Mouse (Mus musculus) cerebral cortex, adult 2 months (tissue): Measurements from ENCODE around the gene Fam196b.

Source experiments
- WGBS: fragments of 180-500 bp; shearing (Covaris S2); methylation state at CpG from one replicate; pipeline ENCODE4 v1.1.7; 2018; 5-methylcytosine and 5-hydroxymethylcytosine counted together

The Fam196b gene

DNA sequence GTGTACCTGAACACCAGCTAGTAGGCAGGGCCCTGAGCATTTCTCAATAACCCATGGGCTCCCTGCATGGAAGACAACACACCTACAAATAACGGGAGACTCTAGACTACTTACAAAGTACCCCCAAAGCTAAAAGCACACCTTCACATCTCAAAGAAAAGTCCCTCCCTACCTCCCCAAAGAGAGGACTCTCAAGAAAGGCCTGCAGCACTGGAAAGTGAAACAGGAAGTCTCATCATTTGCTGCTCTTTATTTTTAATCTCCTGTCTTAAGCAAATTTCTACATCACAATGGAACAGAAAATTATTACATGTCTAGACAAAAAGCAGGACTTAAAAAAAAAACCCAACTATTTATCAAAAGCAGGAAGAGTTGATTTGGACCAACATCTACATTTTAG lies 90.7 kb downstream of the Fam196b start:
- 86% methylated on average over 1 of the region's 1 CpGs for WGBS

DNA sequence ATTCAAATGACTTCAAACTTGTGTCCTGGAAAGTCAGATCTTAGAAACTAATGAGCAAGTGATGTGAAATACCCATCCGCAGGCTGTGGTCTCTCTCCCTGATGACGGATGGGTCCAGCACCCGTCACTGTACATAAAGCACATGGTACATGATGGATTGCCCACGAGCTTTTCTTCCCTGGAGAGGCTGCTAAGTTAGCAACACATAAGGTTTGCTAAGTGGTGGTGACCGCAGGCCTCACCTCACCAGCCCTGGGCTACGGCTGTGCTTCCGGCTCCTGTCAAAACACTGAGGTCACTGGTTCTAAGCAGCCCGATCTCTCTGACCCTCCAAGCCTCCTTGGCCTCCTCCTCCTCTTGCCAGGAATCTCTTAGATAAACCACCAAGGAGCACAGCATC lies 91.7 kb downstream of the Fam196b start:
- 92% methylated on average over 8 of the region's 8 CpGs for WGBS

DNA sequence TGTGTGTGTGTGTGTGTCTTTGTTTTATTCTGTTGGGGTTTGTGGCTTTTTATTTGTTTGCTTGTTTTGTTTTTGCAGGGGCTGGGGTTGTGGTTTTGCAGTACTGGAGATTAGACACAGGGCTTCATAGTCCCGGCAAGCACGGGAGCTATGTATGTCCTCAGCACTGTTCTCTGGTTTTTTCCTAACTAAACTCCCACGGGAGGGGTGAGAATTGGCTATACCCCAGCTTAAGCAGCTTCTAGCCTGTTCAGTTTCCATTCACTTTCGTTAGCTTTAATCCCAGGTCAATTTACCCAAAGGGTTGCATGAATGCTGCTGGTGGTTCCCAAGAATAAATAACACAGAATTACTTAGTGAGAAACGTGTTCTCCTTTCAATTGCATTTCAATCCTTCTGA lies 92.2 kb downstream of the Fam196b start:
- WGBS = 37% methylated on average over 5 of the region's 5 CpGs

DNA sequence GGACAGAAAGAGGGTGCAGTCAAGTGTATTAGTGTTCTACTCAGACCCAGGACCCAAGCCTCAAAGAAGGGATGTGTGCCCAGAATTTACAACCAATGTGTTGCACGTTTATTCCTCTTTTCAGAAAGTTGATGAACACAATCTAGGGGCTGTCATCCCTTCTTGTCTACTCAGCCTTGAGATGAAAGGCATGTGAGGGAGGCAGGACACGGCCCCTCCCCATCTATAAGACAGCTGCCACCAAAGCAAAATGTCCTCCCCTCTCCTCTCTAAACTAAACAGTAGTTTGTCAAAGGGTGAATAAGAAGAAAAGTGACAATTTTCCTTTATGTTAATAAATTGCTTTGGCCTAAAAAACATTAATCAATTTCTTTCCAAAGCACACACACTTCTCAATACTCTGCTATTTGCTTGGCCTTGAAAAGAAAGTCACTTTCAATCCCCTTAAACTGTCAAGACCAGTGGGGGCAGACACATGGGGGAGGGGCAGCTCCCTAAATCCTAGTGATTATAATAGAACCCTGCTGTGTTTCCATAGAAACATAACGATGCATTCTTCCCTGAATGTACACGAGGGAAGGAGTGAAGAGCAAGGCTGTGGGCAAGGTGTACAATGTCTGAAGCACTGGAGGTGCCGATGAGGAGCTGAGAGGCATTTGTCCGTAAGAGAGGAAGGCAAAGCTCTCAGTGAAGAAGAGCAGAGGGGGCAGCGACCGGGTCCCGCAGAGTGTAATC lies 101.4 kb downstream of the Fam196b start:
- 44% methylated on average over 9 of the region's 9 CpGs for WGBS

DNA sequence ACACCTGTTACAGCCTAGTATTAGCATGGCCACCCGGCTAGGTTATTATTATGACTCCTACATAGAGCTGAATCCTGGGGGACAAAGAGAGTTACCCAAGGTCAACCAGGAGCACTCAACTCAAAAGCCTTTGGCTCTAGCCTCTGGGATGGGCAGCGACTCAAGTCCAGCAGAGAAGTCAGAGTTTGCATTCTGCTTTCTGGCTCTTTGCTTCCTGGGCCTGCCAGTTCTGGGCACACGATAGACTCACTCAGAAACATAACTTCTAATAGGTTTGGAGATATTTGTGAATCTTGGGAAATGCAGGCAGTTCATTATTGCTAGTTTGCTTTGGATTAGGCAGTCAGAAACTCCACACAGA lies 102.0 kb downstream of the Fam196b start:
- WGBS = 63% methylated on average over 3 of the region's 3 CpGs

DNA sequence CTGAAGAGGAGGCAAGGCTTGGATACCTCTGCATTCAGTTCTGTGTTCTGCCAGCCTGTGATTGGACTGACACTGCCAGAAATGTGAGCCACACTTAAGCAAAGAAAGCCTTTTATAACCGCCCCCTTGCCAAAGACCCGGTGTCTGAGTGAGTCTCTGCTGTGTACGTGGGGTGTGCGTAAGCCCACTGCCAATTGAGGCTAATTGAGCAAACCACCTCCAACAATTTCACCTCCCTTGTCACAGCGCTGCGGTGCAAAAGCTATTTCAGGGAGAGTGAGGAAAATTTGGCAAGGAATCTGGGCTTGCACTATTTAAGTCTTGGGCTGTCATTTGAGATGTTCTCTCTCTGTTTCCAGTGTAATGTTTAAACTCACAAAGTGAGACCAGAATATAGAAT lies 106.4 kb downstream of the Fam196b start:
- 21% methylated on average over 6 of the region's 6 CpGs for WGBS

DNA sequence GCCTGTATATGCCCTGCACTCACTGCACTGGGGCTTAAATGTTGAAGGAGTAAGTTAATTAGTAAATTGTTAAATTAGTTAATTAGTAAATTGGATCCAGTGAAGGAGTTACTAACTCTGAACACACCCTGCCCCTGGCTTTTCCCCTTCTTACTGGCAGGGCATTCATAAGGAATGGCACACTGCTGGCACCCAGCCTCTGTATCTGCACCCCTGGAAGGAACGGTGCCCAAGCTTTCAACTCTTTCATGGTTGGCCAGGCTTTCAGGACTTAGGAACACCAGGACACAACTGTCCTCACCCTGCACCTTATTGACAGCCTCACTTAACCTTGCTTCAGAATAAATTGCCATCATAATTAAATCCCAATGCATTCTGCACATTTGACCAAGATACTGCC lies 109.9 kb downstream of the Fam196b start:
- WGBS = 71% methylated on average over 1 of the region's 1 CpGs

DNA sequence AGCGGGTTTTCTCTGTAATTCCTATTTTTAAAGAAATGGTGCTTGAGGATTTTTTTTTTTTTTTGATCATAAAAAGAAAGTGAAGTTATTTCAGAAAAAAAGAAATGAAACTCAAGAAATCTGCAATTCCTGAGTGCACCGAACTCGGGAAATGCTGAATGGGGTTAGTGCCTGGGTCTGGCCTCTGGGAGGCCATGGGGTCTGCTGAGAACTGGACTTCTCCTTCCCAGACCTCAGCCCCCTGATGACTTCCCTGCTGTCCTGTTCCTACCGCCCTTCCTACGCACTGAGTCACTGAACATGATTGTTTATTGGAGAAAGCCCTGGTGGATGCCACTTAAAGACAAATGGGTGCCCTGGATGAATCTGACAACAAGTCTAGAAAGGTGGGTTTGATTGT lies 112.6 kb downstream of the Fam196b start:
- 80% methylated on average over 5 of the region's 5 CpGs for WGBS

DNA sequence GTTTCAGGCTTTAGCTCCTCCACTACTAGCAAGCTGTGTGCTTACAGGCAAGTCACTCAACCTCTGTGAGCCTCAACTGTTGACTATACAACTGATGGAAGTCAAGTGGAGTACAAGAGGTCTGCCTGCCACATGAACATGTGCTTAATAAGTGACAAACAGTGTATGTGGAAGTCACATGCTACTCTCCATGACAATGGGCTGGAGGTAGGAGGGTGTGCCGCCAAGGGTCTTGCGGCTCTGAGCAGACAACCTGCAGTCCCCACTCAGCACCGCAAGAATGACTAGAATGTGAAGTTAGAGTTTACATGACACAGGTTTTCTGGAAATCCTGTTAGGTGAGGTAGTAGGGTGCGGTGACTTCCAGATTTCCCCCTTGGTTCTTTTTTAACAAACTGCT lies 116.3 kb downstream of the Fam196b start:
- WGBS = 85% methylated on average over 4 of the region's 4 CpGs

DNA sequence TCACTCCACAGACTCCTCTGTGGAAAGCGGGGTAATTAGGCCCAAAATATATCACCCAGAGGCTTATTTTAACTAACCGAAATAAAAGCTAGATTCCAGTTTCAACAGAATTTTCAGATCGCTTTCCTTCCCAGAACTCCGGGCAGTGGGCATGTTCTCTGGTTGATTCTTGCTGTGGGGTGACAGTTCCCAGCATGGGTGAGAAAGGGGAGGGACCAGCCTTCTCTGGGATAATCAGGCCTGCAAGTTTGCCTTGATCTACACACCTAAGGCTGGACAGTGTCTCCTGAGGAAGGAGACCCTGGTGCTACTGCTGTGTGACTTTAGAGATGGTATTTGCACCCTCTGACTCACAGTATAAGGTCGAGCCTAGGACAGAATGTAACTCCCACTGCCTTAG lies 116.7 kb downstream of the Fam196b start:
- WGBS = 68% methylated on average over 5 of the region's 5 CpGs

DNA sequence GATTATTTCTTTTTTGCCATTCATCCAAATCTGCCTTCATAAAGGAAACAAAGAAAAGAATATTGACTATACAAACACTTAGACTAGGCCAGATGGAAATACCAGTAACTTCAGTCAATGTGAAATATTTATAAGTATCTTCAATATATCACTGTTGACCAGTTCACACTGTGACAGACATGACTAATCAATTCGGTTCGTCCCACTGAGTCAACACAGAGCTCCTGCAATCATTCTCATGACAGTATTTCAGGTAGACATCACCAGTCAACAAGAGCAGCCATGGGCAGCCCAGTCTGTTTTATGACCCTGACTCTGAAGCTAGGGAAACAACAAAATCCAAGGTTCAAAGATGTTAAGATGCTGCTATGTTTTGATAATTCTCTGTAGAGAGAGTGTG lies 117.4 kb downstream of the Fam196b start:
- 92% methylated on average over 2 of the region's 2 CpGs for WGBS

DNA sequence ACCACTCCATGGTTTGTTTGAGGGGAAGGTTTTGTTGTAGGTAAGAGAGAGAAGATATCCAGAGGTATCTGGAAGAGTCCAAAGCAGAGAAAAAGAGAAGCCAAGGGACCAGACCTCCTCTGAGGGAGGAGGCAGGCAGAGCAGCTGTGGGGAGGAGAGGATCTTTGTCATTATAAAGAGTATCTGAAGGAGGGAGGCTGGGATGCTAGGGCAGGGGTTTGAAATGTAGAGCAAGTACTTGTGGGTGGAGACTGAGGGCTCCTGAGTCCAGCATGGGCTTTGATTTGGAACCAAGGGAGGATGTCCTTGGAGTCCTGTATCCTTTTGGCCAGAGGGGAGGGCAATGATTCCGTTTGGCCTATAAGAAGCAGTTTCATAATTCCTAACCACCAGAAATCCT lies 122.8 kb downstream of the Fam196b start:
- 89% methylated on average over 1 of the region's 1 CpGs for WGBS

DNA sequence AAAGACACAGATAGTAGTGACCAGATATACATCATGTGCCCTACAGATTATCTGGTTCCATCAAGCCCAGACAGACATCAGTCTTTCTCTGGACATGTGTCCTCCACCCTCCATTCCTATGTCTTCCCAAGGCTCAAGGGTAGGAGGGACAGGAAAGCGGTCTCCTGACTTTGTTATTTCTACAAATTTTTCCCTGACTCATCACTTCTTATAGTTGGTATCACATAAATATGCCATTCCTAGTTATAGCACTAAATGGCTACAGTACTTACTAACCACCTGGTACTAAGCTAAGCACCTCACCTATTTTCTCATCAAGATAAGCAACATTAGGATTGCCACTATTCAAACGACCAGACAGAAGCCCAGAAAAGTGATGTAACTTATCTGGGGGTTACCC lies 123.8 kb downstream of the Fam196b start:
- WGBS = 67% methylated on average over 2 of the region's 2 CpGs

DNA sequence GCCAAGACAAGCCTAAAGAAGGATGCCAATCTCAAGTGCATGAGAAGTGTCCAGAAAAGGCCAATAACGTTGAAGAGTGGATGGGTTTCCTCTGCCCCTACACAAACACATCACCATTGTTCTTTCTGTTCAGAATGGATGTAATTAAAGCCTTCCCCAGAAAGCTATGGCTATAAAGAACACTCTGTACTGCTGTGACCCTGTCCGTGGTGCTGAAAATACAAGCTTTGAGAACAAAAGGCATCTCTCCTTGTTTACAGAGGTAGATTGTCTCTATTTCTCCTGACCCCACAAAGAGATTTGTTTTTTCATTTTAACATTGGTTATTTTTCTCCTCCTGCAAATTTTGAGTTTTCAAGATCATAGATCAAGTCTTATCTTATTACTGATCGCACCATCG lies 133.3 kb downstream of the Fam196b start:
- 62% methylated on average over 4 of the region's 4 CpGs for WGBS

DNA sequence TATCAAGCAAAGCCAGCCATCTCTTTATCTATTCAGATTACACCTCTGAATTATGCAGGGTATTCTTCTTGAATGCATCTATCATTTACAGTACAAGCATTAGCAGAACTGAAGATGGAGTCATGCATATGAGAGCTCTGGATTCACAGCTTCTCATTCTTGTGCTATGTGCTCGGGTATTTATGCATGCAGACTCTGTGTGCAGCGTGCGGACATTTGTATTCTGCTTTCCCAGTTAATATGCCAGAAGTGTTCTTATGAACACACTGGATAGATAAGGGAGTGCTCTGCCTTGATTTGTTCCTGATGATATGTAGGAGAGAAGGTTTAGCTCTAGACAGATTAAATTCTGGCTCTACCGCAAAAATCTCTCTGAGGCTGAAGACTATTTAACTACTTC lies 135.3 kb downstream of the Fam196b start:
- 87% methylated on average over 4 of the region's 4 CpGs for WGBS

DNA sequence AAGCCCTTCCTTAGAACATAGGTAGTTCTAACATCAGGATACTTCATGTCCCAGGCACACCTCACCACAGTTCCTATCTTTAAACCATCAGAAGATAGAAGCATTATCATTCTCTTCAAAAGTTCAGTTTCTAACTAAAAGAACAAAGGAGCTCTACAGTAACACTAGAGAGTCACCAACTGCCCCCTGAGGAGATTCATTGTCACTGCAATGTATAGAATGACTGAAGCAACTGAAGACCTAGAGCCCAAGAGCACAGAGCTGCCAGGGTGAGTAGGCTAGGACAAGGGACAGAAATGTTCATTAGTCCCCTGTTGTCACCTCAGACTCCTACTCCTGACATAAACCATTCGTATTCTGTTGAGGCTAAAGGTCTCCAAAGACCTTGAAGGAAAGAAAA lies 152.4 kb downstream of the Fam196b start:
- 66% methylated on average over 1 of the region's 1 CpGs for WGBS

DNA sequence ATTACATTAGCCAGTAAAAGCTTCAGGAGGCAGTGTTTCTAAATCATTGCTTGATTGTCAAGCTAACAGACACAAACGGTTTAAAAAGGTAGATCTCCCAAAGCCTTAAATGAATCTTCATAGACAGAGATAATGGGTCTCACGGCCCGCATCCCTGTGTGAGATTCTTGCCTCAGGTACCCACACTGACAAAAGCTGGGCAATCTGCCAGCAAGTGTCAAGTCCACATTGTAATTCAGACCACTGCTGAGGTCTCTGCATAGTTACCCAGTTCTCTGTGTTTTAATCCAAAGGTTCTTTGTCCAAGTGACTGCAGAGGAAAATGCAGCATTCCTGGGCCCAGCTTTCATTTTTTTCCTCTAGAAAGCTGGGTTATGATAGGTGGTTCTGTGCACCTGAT lies 153.9 kb downstream of the Fam196b start:
- whole genome bisulfite sequencing = 79% methylated on average over 3 of the region's 3 CpGs

DNA sequence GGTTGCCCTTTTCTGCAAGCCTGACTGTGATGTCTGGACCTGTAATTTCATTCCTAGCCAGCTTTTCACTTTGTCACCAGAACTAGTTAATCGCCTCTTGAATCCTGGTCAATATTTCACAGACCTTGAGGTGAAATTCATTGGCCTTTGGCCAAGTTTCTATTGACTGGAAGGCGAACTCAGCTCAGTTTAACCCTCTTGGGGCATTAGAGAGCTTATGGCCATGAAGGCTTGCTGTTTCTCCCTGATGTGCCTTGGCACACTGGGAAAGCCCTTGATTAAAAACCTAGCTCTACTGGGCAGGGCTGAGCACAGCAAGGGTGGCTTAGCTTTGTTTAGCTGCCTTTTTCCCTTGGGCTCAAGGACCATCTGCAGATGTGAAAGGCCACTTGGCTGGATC lies 155.2 kb downstream of the Fam196b start:
- 78% methylated on average over 2 of the region's 2 CpGs for WGBS
